Mouse (Mus musculus) gastrocnemius, adult 8-10 months (tissue): ENCODE data around the gene Fli1. TPM values are rescaled to one million over a fixed set of nuclear protein-coding genes. Genes with fewer than 3 reads are reported as not detected.

Experiments
- DNase-seq, 2 experiments: peaks; one replicate each; pipeline ENCODE4 v3.0.0; 2022; ENCODE audit warnings: low spot score in 2 of 2
- total RNA-seq, 4 experiments: library from RNA; stranded (reverse); gene quantifications; 2 replicates each; pipeline ENCODE4 v1.2.4; 2022

Gene Fli1
- total RNA-seq, 4 experiments from 2014 or later = 4.3 to 9.0 (median 5.6) TPM

DNA sequence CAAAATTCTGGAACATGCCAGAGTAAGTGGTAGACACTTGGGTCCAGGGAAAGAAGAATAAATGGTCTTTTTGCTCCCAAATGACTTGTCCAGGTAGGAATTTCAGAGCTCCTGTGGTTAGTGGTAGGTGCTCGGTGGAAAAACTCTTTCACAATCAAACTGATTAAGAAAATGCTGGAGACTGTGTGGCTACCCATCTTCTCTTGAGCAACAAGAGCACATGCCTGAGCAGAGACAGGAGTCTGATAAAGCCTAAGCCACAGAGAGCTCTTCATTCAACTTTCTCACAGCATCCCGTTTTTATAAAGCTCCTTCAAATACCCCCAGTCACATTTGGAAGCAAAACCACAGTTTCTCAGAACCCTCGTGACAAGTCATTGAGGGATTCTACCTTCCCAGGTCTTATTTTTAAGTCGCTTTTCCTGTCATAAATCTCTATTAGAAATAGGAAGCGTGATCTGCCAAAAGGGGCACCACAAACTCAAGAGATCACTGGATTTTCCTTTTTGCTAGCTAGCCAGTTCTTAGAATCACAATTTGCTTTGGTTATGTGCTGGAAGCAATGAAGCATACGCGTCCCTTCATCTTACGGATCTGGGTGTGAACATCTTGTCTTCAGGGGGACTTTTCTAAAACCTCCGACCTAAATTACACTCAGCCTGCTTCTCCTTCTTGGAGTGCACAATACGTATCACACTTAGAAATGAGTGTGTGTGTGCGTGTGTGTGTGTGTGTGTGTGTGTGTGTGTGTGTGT, 40.2 kb downstream of the Fli1 start:
- DNase-seq = no peak

DNA sequence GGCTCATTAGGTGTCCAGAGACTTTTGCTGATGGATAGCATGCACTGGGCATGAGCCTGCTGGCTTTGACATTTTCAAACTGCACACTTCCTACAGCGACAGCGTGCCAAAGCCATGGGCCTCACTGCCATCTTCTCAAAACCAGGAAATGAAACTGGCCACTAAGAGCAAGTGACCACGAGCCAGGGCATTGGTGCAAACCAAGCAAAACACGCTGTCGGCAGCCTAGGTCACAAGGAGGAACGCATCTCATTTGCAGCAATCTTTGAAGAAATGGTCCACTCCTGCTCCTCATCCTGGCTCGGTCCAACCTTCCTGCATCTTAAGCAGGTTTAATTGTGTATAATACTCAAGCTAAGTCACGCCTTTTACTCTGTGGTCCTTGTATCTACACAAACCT, 41.8 kb downstream of the Fli1 start:
- no peak for DNase-seq

DNA sequence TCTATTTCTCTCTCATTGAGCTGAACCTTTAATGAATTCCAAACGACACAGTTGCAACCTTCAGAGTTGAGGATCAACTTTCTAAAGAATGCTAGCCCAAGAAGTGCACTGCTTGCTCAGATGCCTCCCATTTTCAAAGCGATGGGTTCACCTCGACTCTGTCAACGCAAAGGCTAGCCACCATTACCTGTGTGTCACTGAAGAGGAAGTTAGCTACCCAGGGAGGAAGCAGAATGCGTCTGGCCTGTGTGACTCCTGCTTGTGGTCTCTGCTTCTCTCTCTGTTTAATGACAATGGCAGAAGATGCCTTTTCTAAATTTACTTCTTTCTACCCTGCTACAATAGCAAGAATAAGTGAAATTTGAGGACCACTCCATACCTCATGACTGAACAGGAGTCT, 42.6 kb downstream of the Fli1 start:
- DNase-seq = no peak

DNA sequence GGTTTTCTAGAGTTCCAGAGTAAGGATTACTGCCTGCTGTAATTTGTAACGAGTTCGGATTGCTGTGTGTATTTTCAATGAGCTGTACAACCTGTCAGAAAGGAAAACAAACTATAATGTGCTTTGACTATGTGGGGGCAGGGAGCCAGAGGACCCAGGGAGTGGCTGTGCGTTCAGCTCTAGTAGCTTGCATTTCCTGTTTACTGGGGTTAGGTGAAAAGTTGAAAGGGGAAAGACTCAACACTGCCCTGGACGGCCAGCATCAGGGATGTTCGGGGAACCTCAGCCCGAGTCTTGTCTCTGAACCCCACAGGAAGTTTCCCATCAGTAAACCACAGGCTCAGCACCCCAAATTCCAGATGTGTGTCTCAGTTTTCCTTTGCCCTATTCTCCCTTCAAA, 43.2 kb downstream of the Fli1 start:
- no peak for DNase-seq

DNA sequence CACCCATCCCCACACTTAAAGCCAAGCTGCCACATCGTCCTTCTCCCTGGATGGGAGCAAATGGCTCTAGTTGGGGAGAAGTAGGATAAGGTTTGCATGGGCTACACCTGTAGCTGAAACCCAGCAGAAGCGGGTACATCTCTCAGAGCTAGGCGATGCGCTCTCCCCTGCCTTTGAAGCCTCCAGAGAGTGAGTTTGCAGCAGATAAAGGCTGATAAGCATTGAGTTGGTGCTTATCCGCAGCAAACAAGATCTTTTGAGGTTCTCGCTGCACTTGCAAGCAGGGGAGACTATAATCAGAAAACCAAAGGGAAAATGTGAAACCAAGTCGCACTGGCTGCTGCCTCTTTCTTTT, 47.0 kb downstream of the Fli1 start:
- no peak for DNase-seq

DNA sequence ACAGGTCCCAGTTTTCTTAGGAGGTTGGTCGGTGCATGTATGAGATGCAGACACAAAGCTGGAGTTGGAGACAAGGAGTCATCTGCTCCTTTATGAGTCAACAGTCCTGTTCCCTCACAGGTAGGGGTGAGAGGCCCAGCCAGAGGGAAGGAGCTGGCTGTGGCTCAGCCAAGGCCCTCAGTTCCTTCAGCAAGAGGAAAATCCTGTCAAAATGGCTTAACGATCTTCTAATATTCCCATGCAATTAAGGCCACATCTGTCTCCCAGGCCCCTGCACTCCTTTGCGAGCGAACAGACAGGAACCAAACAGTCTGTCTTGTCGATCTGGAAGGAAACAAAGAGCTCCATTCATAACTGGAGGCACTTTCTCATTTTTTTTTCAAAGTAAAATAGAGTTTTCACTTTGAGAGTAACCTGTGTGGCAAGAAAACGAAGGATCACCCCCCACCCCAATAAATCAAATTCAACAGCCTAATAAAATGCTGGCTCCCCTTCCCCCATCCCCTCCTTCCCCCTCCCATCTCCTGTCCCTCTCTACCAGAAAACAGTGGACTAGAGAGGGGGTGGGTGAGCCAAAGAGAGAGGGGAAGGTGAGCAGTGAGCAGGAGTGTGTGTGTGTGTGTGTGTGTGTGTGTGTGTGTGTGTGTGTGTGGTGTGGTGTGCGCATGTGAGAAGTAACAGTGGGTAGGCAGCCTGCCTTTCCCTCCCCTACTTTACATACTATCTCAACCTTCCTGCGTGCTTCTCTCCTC, 47.6 kb downstream of the Fli1 start:
- DNase-seq = no peak

DNA sequence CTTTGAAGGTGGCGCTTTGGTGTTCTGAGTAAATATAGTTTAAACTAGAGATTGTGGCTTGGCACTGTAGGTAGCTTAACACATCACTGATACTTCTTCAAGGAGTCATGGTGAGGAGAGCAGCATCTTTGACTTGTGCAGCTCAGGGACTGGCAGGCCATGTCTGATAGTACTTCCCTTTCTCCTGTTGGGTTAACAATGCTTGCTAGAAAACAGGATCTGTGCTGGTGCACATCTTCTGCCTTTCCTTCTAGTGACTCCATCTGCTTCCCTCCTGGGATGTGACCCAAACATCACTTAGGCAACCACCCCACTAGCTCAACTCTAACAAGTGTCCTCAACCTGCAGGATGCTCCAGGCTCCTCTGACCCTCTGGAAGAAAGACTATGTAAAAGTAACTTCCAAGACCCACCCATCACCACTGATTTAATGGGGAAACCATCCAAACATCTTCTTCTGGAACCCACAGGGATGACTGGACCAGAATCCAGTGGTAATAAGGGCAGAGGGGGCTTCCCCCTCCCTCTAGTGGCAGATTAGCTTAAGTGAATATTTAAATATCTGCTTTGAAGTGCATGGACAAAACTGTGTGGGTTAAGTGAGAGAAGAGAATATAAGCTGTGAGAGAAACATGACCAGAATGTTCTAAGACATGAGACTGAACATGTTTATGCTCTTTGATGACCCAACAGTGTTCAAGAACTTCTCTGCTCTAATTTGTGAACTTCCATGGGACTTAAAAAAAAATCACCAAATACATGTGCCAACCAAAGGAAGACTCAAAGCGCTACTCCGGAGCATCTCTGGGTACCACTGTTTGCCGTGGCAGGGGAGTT, 48.9 kb downstream of the Fli1 start:
- no peak for DNase-seq

DNA sequence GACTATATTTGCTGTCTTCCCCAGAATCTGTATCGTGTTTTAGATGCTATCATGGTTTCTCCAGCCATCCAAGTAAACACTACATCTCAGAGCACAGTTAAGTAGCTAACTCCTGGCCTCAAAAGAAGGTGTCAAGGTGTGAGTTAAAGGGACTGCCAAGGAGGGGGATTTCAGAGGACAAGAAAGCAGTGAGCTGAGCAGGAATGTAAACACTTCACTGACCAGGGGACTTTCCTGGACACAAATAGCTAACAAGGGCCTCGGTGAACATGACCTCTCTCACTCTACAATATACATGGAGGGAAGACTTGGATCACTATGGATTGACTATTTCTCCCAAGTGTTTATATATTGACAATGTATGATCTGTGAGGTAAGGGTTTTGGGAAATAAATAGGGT, 49.9 kb downstream of the Fli1 start:
- no peak for DNase-seq

DNA sequence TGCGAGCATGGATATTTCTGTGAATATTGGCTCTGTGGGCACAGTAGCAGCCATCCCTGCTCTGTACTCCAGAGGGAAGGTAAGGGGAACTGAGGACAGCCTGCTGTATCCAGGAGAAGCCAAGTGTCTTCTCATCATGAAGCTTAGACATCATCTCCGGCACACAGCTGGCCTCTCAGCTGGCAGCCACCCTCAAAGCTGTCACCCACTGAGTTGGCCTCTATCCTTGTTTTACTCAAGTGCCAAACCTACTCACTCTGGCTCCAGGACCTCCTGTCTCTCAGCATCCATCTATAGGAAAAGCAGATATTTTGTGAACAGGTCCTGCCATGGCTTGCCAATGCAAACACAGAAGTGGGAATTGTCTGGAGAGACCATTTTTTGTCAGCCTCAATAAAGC, 51.2 kb downstream of the Fli1 start:
- no peak for DNase-seq

DNA sequence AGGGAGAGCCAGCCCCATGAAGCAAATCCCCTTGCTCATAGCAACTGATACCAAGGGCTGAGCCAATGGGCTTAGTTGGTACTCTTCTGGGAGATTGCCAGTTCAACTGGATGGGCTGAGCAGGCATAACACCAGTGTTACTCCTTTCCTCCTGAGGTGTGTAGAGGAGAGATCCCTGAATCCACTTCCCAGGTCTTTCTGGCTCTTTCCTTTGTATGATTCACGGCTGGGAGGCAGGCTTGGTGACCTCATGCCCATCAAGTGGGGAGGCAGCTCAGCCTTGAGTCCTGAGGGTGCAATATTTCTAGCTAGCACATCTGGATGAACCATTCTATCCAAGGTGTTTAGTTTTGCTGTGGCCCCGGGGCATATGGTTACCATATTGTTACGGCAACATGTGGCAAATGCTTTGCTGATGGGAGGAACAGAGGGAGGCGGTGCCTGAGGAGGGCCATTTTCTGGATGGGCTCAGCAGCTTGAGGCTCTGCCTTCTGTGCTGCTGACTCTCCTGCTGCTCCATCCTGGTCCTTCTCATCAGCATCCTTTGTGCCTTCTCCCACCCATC, 52.8 kb downstream of the Fli1 start:
- no peak for DNase-seq

DNA sequence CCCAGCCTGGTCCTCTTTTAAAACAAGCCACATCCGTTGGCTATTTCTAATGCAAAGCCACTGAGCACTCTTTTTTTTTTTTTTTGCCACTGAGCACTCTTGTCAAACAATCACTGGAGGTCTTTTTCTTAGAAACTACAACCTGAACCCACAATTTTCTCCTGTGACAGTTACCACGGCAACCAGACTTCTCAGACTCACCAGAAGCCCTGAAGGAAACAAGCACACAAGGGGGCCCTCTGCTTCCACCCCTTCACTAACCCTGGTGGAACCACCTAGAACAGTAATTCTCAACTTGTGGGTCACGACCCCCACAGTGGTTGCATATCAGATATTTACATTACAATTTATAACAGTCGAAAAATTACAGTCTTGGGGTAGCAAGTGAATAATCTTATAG, 53.3 kb downstream of the Fli1 start:
- DNase-seq = no peak

DNA sequence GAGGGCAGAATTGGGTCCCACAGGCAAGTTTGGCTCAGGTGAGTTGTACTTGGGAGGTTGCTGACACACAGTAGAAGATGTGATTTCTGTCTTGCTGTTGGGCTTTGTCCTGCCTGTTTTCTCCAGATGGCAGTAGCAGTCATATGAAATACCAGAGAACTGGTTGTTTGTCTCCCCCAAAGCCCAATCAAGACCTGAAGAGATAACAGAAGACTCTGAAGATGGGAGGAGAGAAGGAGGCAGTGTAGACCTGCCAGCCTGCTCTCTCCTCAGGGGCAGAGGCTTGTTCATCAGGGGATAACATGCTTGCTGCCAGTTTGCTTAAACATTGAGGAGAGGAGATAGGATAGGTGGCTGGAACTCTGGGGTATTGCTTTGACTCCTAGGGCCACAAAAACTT, 54.0 kb downstream of the Fli1 start:
- no peak for DNase-seq

DNA sequence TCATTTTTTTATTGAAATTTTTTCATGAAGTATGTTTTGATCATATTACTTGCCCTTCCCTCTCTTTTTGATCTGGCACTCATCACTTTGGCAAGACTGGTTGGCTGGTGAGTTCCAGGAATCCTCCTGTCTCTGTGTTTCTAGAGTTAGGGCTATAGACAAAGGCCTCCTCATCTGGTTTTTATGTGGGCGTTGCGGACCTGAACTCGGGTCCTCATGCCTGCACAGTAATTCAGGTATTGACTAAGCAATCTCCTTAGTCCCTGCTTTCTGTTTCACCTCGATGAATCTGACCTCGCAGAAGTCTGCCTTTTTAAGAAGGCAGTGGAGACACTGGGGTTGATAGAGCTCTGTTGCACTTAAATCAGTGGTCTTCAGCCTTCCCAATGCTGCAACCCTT, 54.8 kb downstream of the Fli1 start:
- DNase-seq = no peak

DNA sequence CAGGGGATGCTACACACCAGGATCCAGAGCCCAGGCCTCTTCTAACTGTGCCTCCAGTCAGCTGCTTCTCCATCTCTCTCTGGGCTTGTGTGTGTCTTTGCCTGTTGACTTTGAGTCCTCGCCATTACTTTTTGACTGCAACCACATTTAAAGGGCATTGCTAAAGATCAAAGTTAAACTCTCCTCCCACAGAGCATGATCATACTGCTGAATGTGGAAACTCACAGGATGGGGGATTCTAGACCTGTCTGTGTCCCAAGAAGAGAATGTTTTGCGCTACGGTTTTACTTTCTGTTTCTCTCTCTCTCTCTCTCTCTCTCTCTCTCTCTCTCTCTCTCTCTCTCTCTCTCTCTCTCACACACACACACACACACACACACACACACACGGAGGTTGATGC, 55.3 kb downstream of the Fli1 start:
- no peak for DNase-seq

DNA sequence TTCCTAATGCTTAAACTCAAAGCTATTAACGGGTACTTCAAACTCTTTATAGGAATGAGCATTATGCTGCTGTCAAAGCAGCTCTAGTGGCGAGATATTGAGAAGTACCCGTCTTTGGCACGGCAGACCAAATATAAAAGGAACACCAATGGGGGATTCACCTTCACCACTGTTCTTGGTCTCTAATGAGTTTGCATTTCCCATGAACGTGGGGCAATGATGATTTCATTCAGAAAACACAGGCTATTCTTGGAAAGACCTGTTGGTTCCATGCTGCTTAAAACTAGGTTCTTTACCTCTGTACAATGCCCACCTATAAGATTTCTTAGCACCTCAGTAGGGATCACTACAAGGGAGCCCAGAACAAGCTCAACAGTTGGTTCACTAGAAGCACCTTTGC, 62.2 kb downstream of the Fli1 start:
- no peak for DNase-seq

DNA sequence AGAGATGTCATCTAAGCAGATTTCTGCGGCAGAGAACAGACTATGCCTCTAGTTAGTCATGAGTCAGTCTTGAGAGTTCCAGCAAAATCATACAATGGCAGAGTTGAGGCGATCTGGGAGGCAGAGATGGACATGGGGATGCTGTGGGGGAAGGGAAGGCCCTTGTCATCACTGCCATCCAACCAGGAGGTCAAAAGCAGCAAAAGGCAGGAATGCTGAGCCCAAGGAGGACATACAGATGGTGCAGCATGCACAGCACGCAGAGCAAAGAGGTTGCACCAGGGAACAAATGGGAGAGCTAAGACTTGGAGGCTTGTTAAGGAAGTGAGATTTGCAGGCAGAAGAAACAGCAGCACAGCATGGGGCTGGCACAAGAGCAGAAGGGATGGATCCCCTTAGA, 63.9 kb downstream of the Fli1 start:
- no peak for DNase-seq

DNA sequence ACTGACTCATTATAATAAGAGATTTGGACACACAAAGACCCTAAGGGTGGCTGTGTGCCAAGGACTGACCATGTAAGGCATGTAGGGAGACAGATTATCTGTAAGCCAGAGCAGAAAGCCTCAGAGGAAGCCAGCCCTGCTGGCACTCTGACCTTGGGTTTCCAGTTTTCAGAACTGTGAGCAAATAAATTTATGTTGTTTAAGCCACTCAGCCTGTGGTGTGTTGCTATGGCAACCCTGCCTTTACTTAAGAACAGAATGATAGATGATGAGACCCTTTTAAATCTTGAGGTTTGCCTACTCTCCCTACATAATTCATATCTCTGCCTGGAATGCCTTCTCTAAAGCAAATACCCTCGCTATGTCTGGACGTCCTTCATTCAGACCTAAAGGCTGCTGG, 64.6 kb downstream of the Fli1 start:
- no peak for DNase-seq

DNA sequence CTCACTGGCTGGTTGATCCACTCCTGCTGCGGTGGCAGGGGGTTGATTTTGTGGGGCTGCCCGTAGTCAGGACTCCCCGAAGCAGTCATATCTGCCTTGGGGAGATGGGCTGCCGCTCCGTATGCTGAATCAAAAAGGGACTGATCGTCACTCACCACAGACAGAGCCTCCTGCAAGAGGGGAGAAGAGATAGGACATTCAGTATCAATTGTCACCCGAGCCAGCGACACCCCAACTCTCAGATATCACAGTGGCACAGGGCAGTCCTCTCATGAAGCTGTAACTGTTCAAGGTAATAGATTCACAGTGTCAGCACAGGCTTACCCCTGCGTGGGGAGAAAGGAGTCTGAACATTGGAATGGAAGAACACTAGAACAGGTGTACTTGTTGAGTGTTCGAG, 66.1 kb downstream of the Fli1 start:
- no peak for DNase-seq

DNA sequence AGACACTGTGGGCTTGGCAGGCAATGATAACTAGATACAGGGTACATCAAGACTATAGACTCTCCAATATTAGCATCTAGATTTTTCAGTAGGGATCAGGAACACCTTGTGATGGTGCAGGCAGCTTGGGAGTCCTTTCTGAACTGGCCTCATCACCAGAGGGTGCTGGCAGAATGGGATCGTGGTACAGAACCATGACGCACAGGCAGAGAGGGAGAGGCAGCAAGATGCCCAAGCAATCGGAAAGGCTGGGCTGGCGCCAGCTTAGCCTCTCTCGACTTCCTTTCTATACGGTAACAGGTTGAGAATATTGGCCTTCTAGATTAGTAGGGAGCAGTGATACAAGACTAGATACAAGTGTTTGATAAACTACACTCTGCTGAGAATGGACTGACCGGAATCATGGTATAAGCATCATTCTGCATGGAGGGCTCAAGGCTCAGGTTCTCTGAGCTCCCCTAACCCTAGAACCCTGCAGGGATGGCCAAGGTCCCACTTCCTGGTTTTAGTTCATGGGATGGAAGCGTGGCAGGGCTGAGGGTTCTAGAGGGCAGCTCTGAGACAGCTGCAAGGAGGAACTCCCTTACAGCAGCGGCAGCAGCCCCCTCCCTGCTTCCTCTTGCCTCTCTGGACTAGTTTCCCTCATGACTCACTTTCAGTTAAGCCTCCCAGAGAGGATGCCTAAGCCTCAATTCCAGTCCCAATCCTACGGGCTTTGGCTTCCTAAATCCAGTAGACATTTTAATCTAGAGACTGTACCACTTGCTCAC, 67.9 kb downstream of the Fli1 start:
- DNase-seq = no peak

DNA sequence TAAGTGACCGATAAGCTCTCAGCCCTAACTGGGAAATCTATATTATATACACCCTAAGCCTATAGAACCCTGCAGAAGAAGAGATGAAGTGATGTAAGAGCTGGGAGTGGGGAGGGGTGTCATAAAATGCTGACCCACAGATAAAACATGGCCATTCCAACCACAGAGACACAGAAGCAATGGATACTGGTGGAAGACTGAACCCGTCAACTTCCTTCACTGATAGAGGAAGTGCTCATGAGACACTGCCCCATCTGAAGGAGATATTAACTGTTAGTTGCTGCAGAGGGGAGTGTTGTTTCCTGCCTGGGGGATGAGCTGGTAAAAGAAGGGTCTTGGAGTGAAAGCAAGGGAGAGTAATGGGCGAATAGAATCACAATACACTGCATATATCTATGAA, 70.3 kb downstream of the Fli1 start:
- no peak for DNase-seq

DNA sequence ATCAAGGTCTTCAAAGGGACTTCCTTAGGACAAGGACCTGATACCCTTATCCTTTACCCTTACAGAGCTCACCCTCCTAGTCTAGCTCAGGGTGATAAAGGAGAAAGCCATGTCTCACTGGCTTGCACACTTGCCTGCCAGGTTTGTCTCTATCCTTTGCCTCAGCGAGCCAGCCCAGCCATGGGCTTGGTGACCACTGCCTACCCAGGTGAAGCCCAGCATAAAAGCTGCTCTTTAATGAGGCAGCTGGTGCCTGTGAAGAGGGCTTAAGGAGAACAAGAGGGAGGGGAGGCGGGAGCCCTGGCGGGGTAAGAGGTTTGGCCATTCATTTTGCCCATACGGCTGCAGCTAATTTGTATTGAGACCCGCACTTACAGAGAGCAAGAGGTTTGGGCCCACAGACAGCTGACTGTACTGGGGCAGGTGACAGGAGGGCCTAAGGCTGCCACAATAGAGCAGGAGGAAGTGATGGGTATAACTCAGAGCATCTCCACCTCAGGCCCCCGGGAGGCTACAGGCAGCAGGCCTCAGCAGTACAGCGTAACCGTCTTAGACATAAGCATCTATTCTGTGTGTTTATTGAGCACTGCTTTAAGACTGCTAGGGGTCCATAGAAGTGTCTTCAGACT, 73.4 kb downstream of the Fli1 start:
- no peak for DNase-seq
